In genomic region chr8:86744313-86745220, GRCm38 (mm10) we compare ENCODE assay signal across 8 mouse cellular contexts. TPM values are rescaled to one million over a fixed set of nuclear protein-coding genes. Genes with fewer than 3 reads are reported as not detected.
DNase-seq lines count a peak whose midpoint lies in the region; ATAC-seq and TF ChIP-seq lines count a peak whose summit lies in the region.

No protein-coding gene starts in this region.

- H3K4me3 ChIP-seq in embryonic facial prominence, embryonic 11.5 days (ENCODE audit: low read depth, low read length), result peak overlapping the region; percentile 69
- H3K4me3 ChIP-seq in intestine, embryonic 16.5 days (ENCODE audit: low read length), result peak overlapping the region; percentile 87
- peak overlapping the region; percentile 45 for H3K4me3 ChIP-seq in myocyte

- no peaks in the 10 kb centered on the region for H3K9me3 ChIP-seq in embryonic facial prominence, embryonic 11.5 days (replicated peaks; ENCODE audit: control insufficient read depth, low read length)
- H3K9me3 ChIP-seq in intestine, embryonic 16.5 days (ENCODE audit: control insufficient read depth, low read length), result no peaks in the 10 kb centered on the region

- peak overlapping the region; percentile 94 for H3K27ac ChIP-seq in embryonic facial prominence, embryonic 11.5 days (replicated peaks; ENCODE audit: low read depth, low read length)
- peak overlapping the region; percentile 97 for H3K27ac ChIP-seq in intestine, embryonic 16.5 days (ENCODE audit: low read length)

- peaks cover 58% of the 10 kb centered on the region for H3K79me2 ChIP-seq in myocyte (ENCODE audit: control insufficient read depth, insufficient read depth)

- H3K27me3 ChIP-seq in embryonic facial prominence, embryonic 11.5 days (ENCODE audit: control insufficient read depth, insufficient read depth, low read length), result no peaks in the 10 kb centered on the region
- H3K27me3 ChIP-seq in intestine, embryonic 16.5 days (replicated peaks; ENCODE audit: control insufficient read depth, insufficient read depth, low read length), result no peaks in the 10 kb centered on the region
- no peaks in the 10 kb centered on the region for H3K27me3 ChIP-seq in myocyte (ENCODE audit: control insufficient read depth, insufficient read depth, insufficient read length)

- H3K4me1 ChIP-seq in embryonic facial prominence, embryonic 11.5 days (ENCODE audit: control insufficient read depth, insufficient read depth, low read length), result no peaks in the 10 kb centered on the region
- peaks cover 18% of the 10 kb centered on the region for H3K4me1 ChIP-seq in intestine, embryonic 16.5 days (ENCODE audit: control insufficient read depth, insufficient read depth, low read length)

- H3ac ChIP-seq in myocyte (ENCODE audit: control insufficient read depth, insufficient read length), result peak overlapping the region; percentile 98

- H3K9ac ChIP-seq in embryonic facial prominence, embryonic 11.5 days (replicated peaks; ENCODE audit: low read length), result peak overlapping the region; percentile 99
- H3K9ac ChIP-seq in intestine, embryonic 16.5 days (ENCODE audit: low read depth, low read length), result peak overlapping the region; percentile 99

- H3K4me2 ChIP-seq in embryonic facial prominence, embryonic 11.5 days (ENCODE audit: low read depth, low read length), result peak overlapping the region; percentile 64
- H3K4me2 ChIP-seq in intestine, embryonic 16.5 days (ENCODE audit: low read depth, low read length), result peak overlapping the region; percentile 72
- peak overlapping the region; percentile 87 for H3K4me2 ChIP-seq in myocyte (ENCODE audit: low read depth)

- no peaks in the 10 kb centered on the region for H3K36me3 ChIP-seq in embryonic facial prominence, embryonic 11.5 days (replicated peaks; ENCODE audit: control insufficient read depth, insufficient read depth, low read depth, low read length)
- no peaks in the 10 kb centered on the region for H3K36me3 ChIP-seq in intestine, embryonic 16.5 days (ENCODE audit: control insufficient read depth, insufficient read depth, low read length)
- H3K36me3 ChIP-seq in myocyte (ENCODE audit: control insufficient read depth, insufficient read depth), result no peaks in the 10 kb centered on the region

- WGBS in embryonic facial prominence, embryonic 11.5 days, result 4% methylated on average over 18 of the region's 18 CpGs
- WGBS in intestine, embryonic 16.5 days, result 10% methylated on average over 18 of the region's 18 CpGs

- no peak for TF ChIP-seq POLR2A in myocyte (IDR thresholded peaks at IDR 0.05; ENCODE audit: insufficient read length, low read depth)

- ATAC-seq in embryonic facial prominence, embryonic 11.5 days (replicated peaks; ENCODE audit: insufficient number of reproducible peaks, low FRiP score, low TSS enrichment, low read depth), result no peak
- ATAC-seq in intestine, embryonic 16.5 days, result peak; percentile 0; the same call in 1 of the 2 replicates
- ATAC-seq in inflammation-experienced regulatory T-cells, adult 6 months, result no peak

- peak; percentile 24 for DNase-seq in retina, embryonic 14.5 days (ENCODE audit: low spot score)
- no peak for DNase-seq in retina, postnatal 1 day
- peak; percentile 39 for DNase-seq in embryonic facial prominence, embryonic 11.5 days (ENCODE audit: low spot score)
- DNase-seq in urinary bladder, postnatal 14 days (ENCODE audit: low spot score), result no peak
- DNase-seq in urinary bladder, postnatal 10 days (ENCODE audit: low spot score), result no peak

TF ChIP-seq in myocyte, 11 proteins besides CTCF, POLR2A, EP300 and RAD21:
- no peak for TF ChIP-seq REST (IDR thresholded peaks at IDR 0.05; ENCODE audit: insufficient read depth, insufficient read length)
- no peak for TF ChIP-seq TCF3 (IDR thresholded peaks at IDR 0.05; ENCODE audit: insufficient read length, low read depth)
- TF ChIP-seq E2F4 (IDR thresholded peaks at IDR 0.05; ENCODE audit: insufficient read depth), result no peak
- no peak for TF ChIP-seq POLR2AphosphoS2 (IDR thresholded peaks at IDR 0.05; ENCODE audit: insufficient read length, low read depth)
- no peak for TF ChIP-seq SRF (IDR thresholded peaks at IDR 0.05; ENCODE audit: control insufficient read depth, insufficient read length, low read depth)
- no peak for TF ChIP-seq MYOD1 (IDR thresholded peaks at IDR 0.05; ENCODE audit: control insufficient read depth in 1 of 3, insufficient read length in 2 of 3, low read depth in 2 of 3)
- no peak for TF ChIP-seq USF1 (IDR thresholded peaks at IDR 0.05; ENCODE audit: low read depth)
- TF ChIP-seq MYOG (IDR thresholded peaks at IDR 0.05; ENCODE audit: control insufficient read depth in 1 of 3, insufficient read depth in 1 of 3, insufficient read length in 2 of 3, low read depth in 2 of 3), result no peak
- TF ChIP-seq MAX (IDR thresholded peaks at IDR 0.05; ENCODE audit: low read depth), result no peak
- TF ChIP-seq CEBPB (IDR thresholded peaks at IDR 0.05; ENCODE audit: insufficient read depth, poor library complexity, severe bottlenecking), result no peak

RNA-seq across cellular contexts. Expression of gene Gm10638, which starts 0.9 kb away (rescaled TPM):
- 4.3 and 5.2 TPM in 2 replicates for polyA plus RNA-seq in embryonic facial prominence, embryonic 11.5 days (2014; fragmentation: Nextera tagmentation; extraction: Ambion mirVana)
- 0.91 and 2.1 TPM in 2 replicates for polyA plus RNA-seq in intestine, embryonic 16.5 days (2015; fragmentation: Nextera tagmentation; extraction: Ambion mirVana)
- 1.2 TPM for polyA plus RNA-seq in myocyte (2012; fragmentation: generic; extraction: Trizol)
- under 1 TPM in 1 of 3 experiments, not detected in 2; 0.51 TPM for polyA plus RNA-seq in inflammation-experienced regulatory T-cells, adult 6 months (2017; shearing (Covaris generic))

RNA-seq across cellular contexts. Expression of gene Siah1a, which starts 1.2 kb away (rescaled TPM):
- 74.9 and 84.7 TPM in 2 replicates for polyA plus RNA-seq in embryonic facial prominence, embryonic 11.5 days (2014; fragmentation: Nextera tagmentation; extraction: Ambion mirVana)
- 16.3 and 21.7 TPM in 2 replicates for polyA plus RNA-seq in intestine, embryonic 16.5 days (2015; fragmentation: Nextera tagmentation; extraction: Ambion mirVana)
- 12.0 TPM for polyA plus RNA-seq in myocyte (2012; fragmentation: generic; extraction: Trizol)
- 1 to 10 TPM; 4.6 to 9.0 (median 6.2) TPM for polyA plus RNA-seq in inflammation-experienced regulatory T-cells, adult 6 months (2017; shearing (Covaris generic))

Comparison
In these comparisons a context has a peak if more than half of its experiments do, and no peak if none do; other contexts are left out.
1. DNase-seq: peak in retina, embryonic 14.5 days (single experiment) and embryonic facial prominence, embryonic 11.5 days (single experiment); none in retina, postnatal 1 day (single experiment), urinary bladder, postnatal 14 days (single experiment) and urinary bladder, postnatal 10 days (single experiment).
2. Peak in every context shown above with its lines, with median percentiles within 50 percentile points of each other: H3K4me2 ChIP-seq and H3K4me3 ChIP-seq.